Mouse (Mus musculus): ENCODE measurements around the gene Atg4c. TPM values are rescaled to one million over a fixed set of nuclear protein-coding genes. Genes with fewer than 3 reads are reported as not detected.

The Atg4c gene
- polyA plus RNA-seq, 1 experiment from 2014 or later, result 10.9 TPM

- no peak overlapping the region for H3K27ac ChIP-seq
- peaks cover 7% of the 10 kb centered on the region for H3K4me1 ChIP-seq
- no peaks in the 10 kb centered on the region for H3K36me3 ChIP-seq
- H3K27me3 ChIP-seq (ENCODE audit: insufficient read depth, poor library complexity, severe bottlenecking), result no peaks in the 10 kb centered on the region
- H3K4me3 ChIP-seq, result no peak overlapping the region
- DNase-seq (ENCODE audit: low spot score), result no peak
- no peaks in the 10 kb centered on the region for H3K9me3 ChIP-seq
Measured at GRCm38 (mm10) chr4:99198721-99199120, 5.0 kb downstream of the Atg4c start.

GRCm38 (mm10) chr4:99199757-99200251, 6.1 kb downstream of the Atg4c start:
- Histone ChIP-seq H3K4me1 (peaks cover 6% of the 10 kb centered on the region), H3K9me3 (no peaks in the 10 kb centered on the region), H3K36me3 (no peaks in the 10 kb centered on the region), H3K27ac (no peak overlapping the region), H3K4me3 (no peak overlapping the region), H3K27me3 (ENCODE audit: insufficient read depth, poor library complexity, severe bottlenecking) (no peaks in the 10 kb centered on the region)
- WGBS, result 53% methylated on average over 13 of the region's 13 CpGs
- no peak for DNase-seq (ENCODE audit: low spot score)

GRCm38 (mm10) chr4:99200383-99201136, 6.8 kb downstream of the Atg4c start:
- WGBS, result 84% methylated on average over 7 of the region's 7 CpGs
- Histone ChIP-seq H3K4me1 (peaks cover 3% of the 10 kb centered on the region; the same call in 1 of the 2 replicates), H3K4me3 (no peak overlapping the region), H3K27ac (no peak overlapping the region), H3K36me3 (no peaks in the 10 kb centered on the region), H3K9me3 (no peaks in the 10 kb centered on the region), H3K27me3 (ENCODE audit: insufficient read depth, poor library complexity, severe bottlenecking) (no peaks in the 10 kb centered on the region)
- no peak for DNase-seq (ENCODE audit: low spot score)

GRCm38 (mm10) chr4:99205773-99206172, 12.0 kb downstream of the Atg4c start:
- Histone ChIP-seq H3K9me3 (no peaks in the 10 kb centered on the region), H3K4me3 (no peak overlapping the region), H3K4me1 (peaks cover 11% of the 10 kb centered on the region), H3K27me3 (ENCODE audit: insufficient read depth, poor library complexity, severe bottlenecking) (no peaks in the 10 kb centered on the region), H3K27ac (no peak overlapping the region), H3K36me3 (no peaks in the 10 kb centered on the region)
- no peak for DNase-seq (ENCODE audit: low spot score)
- 92% methylated on average over 6 of the region's 6 CpGs for WGBS

- Histone ChIP-seq H3K36me3 (no peaks in the 10 kb centered on the region), H3K27ac (no peak overlapping the region), H3K4me3 (no peak overlapping the region), H3K9me3 (no peaks in the 10 kb centered on the region), H3K27me3 (ENCODE audit: insufficient read depth, poor library complexity, severe bottlenecking) (no peaks in the 10 kb centered on the region), H3K4me1 (peaks cover 11% of the 10 kb centered on the region)
- 48% methylated on average over 3 of the region's 3 CpGs for WGBS
- no peak for DNase-seq (ENCODE audit: low spot score)
Measured at GRCm38 (mm10) chr4:99206356-99206755, 12.6 kb downstream of the Atg4c start.

GRCm38 (mm10) chr4:99210087-99210486, 16.4 kb downstream of the Atg4c start:
- 86% methylated on average over 9 of the region's 9 CpGs for WGBS
- no peaks in the 10 kb centered on the region for H3K9me3 ChIP-seq
- H3K27ac ChIP-seq, result no peak overlapping the region
- no peak for DNase-seq (ENCODE audit: low spot score)
- 0 out of 2 replicates have a peak, but pooled peaks cover 2% of the 10 kb centered on the region for H3K36me3 ChIP-seq
- no peaks in the 10 kb centered on the region for H3K27me3 ChIP-seq (ENCODE audit: insufficient read depth, poor library complexity, severe bottlenecking)
- no peak overlapping the region for H3K4me3 ChIP-seq
- H3K4me1 ChIP-seq, result peaks cover 11% of the 10 kb centered on the region

- Histone ChIP-seq H3K4me3 (no peak overlapping the region), H3K9me3 (no peaks in the 10 kb centered on the region), H3K27ac (no peak overlapping the region), H3K36me3 (0 out of 2 replicates have a peak, but pooled peaks cover 8% of the 10 kb centered on the region), H3K27me3 (ENCODE audit: insufficient read depth, poor library complexity, severe bottlenecking) (no peaks in the 10 kb centered on the region), H3K4me1 (peaks cover 3% of the 10 kb centered on the region; the same call in 1 of the 2 replicates)
- no peak for DNase-seq (ENCODE audit: low spot score)
- 68% methylated on average over 8 of the region's 8 CpGs for WGBS
Measured at GRCm38 (mm10) chr4:99211606-99212005, 17.9 kb downstream of the Atg4c start.

- Histone ChIP-seq H3K27ac (no peak overlapping the region), H3K9me3 (no peaks in the 10 kb centered on the region), H3K27me3 (ENCODE audit: insufficient read depth, poor library complexity, severe bottlenecking) (no peaks in the 10 kb centered on the region), H3K4me1 (peaks cover 3% of the 10 kb centered on the region; the same call in 1 of the 2 replicates), H3K4me3 (no peak overlapping the region), H3K36me3 (0 out of 2 replicates have a peak, but pooled peaks cover 8% of the 10 kb centered on the region)
- WGBS, result 78% methylated on average over 4 of the region's 4 CpGs
- no peak for DNase-seq (ENCODE audit: low spot score)
Measured at GRCm38 (mm10) chr4:99213123-99213522, 19.4 kb downstream of the Atg4c start.

- no peaks in the 10 kb centered on the region for H3K9me3 ChIP-seq
- no peaks in the 10 kb centered on the region for H3K27me3 ChIP-seq (ENCODE audit: insufficient read depth, poor library complexity, severe bottlenecking)
- H3K36me3 ChIP-seq, result peaks cover 14% of the 10 kb centered on the region; the same call in 1 of the 2 replicates
- WGBS, result 85% methylated on average over 8 of the region's 8 CpGs
- no peak overlapping the region for H3K27ac ChIP-seq
- DNase-seq (ENCODE audit: low spot score), result no peak
- no peaks in the 10 kb centered on the region for H3K4me1 ChIP-seq
- no peak overlapping the region for H3K4me3 ChIP-seq
Measured at GRCm38 (mm10) chr4:99222221-99222620, 28.5 kb downstream of the Atg4c start.

- WGBS, result 85% methylated on average over 2 of the region's 2 CpGs
- no peak overlapping the region for H3K27ac ChIP-seq
- no peaks in the 10 kb centered on the region for H3K27me3 ChIP-seq (ENCODE audit: insufficient read depth, poor library complexity, severe bottlenecking)
- H3K36me3 ChIP-seq, result peaks cover 14% of the 10 kb centered on the region; the same call in 1 of the 2 replicates
- H3K4me3 ChIP-seq, result no peak overlapping the region
- DNase-seq (ENCODE audit: low spot score), result no peak
- no peaks in the 10 kb centered on the region for H3K4me1 ChIP-seq
- no peaks in the 10 kb centered on the region for H3K9me3 ChIP-seq
Measured at GRCm38 (mm10) chr4:99224790-99225189, 31.1 kb downstream of the Atg4c start.

- H3K4me1 ChIP-seq, result no peaks in the 10 kb centered on the region
- no peak overlapping the region for H3K4me3 ChIP-seq
- no peaks in the 10 kb centered on the region for H3K27me3 ChIP-seq (ENCODE audit: insufficient read depth, poor library complexity, severe bottlenecking)
- WGBS, result 78% methylated on average over 6 of the region's 6 CpGs
- H3K27ac ChIP-seq, result no peak overlapping the region
- H3K9me3 ChIP-seq, result no peaks in the 10 kb centered on the region
- H3K36me3 ChIP-seq, result peaks cover 10% of the 10 kb centered on the region; the same call in 1 of the 2 replicates
- DNase-seq (ENCODE audit: low spot score), result no peak
Measured at GRCm38 (mm10) chr4:99227226-99227625, 33.5 kb downstream of the Atg4c start.

- Histone ChIP-seq H3K9me3 (no peaks in the 10 kb centered on the region), H3K36me3 (peaks cover 10% of the 10 kb centered on the region; the same call in 1 of the 2 replicates), H3K4me1 (no peaks in the 10 kb centered on the region), H3K4me3 (no peak overlapping the region), H3K27me3 (ENCODE audit: insufficient read depth, poor library complexity, severe bottlenecking) (no peaks in the 10 kb centered on the region), H3K27ac (no peak overlapping the region)
- 92% methylated on average over 8 of the region's 8 CpGs for WGBS
- DNase-seq (ENCODE audit: low spot score), result no peak
Measured at GRCm38 (mm10) chr4:99229371-99229770, 35.6 kb downstream of the Atg4c start.

GRCm38 (mm10) chr4:99235203-99235856, 41.6 kb downstream of the Atg4c start:
- no peak for DNase-seq (ENCODE audit: low spot score)
- no peak overlapping the region for H3K4me3 ChIP-seq
- no peak overlapping the region for H3K27ac ChIP-seq
- H3K27me3 ChIP-seq (ENCODE audit: insufficient read depth, poor library complexity, severe bottlenecking), result no peaks in the 10 kb centered on the region
- no peaks in the 10 kb centered on the region for H3K4me1 ChIP-seq
- peaks cover 17% of the 10 kb centered on the region for H3K36me3 ChIP-seq
- WGBS, result 88% methylated on average over 8 of the region's 8 CpGs
- no peaks in the 10 kb centered on the region for H3K9me3 ChIP-seq
